Mouse (Mus musculus): ENCODE results near the gene Vsx1. TPM values are rescaled to one million over a fixed set of nuclear protein-coding genes. Genes with fewer than 3 reads are reported as not detected.

The Vsx1 gene
- polyA plus RNA-seq, 1 experiment: 0.57 TPM

- Histone ChIP-seq H3K9me3 (replicated peaks; ENCODE audit: control insufficient read depth, insufficient read depth, low read length, poor library complexity, severe bottlenecking) (no peaks in the 10 kb centered on the region), H3K27me3 (ENCODE audit: control insufficient read depth, insufficient read depth, low read length, poor library complexity, severe bottlenecking) (no peaks in the 10 kb centered on the region), H3K4me3 (ENCODE audit: low read depth, low read length) (no peak overlapping the region), H3K36me3 (ENCODE audit: control insufficient read depth, insufficient read depth, low read length, poor library complexity, severe bottlenecking) (no peaks in the 10 kb centered on the region), H3K4me1 (ENCODE audit: control insufficient read depth, insufficient read depth, low read length) (peaks cover 2% of the 10 kb centered on the region), H3K9ac (ENCODE audit: low read depth, poor library complexity, severe bottlenecking) (no peak overlapping the region), H3K27ac (ENCODE audit: insufficient read depth, low read length) (no peak overlapping the region)
- no peak for TF ChIP-seq POLR2A (IDR thresholded peaks at IDR 0.05; ENCODE audit: insufficient read depth, low read length)
- no peak for TF ChIP-seq EP300 (IDR thresholded peaks at IDR 0.05; ENCODE audit: insufficient read depth, low read depth, low read length)
- TF ChIP-seq CTCF (IDR thresholded peaks at IDR 0.05; ENCODE audit: low read depth, low read length): no peak
Measured at GRCm38 (mm10) chr2:150665534-150666451, 23.4 kb downstream of the Vsx1 start.

DNA sequence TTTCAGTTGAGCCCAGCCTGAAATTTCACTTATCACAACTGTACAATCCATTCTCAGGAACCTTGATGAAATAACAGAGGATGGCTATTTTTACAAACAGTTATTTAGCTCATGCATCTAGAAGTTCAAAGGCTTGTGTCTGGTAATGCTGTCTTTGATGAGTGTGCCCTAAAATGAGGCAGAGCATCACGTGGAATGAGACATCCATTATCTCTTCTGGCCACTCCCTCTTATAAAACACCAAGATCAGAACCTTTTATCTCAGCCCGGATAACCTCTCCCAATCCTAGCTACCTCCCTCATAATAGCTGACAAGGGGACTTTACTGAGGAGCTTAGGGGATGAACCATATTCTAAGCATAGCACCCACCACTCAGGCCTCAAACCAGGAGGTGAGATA lies 24.2 kb downstream of the Vsx1 start:
- TF ChIP-seq POLR2A (IDR thresholded peaks at IDR 0.05; ENCODE audit: insufficient read depth, low read length) (no peak), CTCF (IDR thresholded peaks at IDR 0.05; ENCODE audit: low read depth, low read length) (no peak), EP300 (IDR thresholded peaks at IDR 0.05; ENCODE audit: insufficient read depth, low read depth, low read length) (no peak)
- H3K27me3 ChIP-seq (ENCODE audit: control insufficient read depth, insufficient read depth, low read length, poor library complexity, severe bottlenecking): no peaks in the 10 kb centered on the region
- no peak overlapping the region for H3K9ac ChIP-seq (ENCODE audit: low read depth, poor library complexity, severe bottlenecking)
- no peaks in the 10 kb centered on the region for H3K36me3 ChIP-seq (ENCODE audit: control insufficient read depth, insufficient read depth, low read length, poor library complexity, severe bottlenecking)
- H3K9me3 ChIP-seq (replicated peaks; ENCODE audit: control insufficient read depth, insufficient read depth, low read length, poor library complexity, severe bottlenecking): no peaks in the 10 kb centered on the region
- no peak overlapping the region for H3K27ac ChIP-seq (ENCODE audit: insufficient read depth, low read length)
- no peak overlapping the region for H3K4me3 ChIP-seq (ENCODE audit: low read depth, low read length)
- H3K4me1 ChIP-seq (ENCODE audit: control insufficient read depth, insufficient read depth, low read length): peaks cover 7% of the 10 kb centered on the region

DNA sequence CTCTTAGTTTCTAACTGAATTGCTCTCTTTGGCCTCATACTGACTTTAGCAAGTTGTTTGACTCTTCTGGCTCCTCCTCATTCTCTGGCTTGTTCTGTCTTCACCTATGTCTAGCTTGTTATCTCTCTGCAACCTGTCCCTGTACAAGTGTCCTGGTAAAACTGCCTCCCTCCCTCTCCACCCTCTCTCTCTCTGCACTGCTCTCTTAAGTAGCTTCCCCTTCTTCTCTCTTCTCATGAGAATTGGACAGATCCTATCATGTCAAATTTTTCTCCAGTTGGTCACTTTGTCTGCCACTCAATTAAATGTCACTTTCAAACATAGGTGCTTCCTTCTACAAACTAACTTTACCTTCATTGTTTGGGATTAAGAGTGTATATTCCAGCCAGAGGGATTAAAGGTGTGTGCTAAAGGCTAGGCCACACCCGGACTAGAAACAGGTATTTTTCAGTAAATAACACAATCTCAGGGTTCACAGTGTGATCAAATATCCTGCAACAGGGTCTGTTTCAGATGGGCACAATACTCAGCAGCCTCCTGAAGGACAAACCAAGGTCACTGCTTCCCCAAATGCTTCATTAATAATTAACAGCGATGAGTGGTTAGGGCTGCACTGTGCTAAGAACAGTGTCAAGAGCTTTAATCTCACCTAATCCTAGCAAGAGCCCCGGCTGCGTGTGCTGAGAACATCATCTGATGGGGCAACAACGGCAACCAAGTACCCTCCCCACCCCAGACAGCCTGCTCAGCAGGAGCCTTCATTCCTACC lies 24.8 kb downstream of the Vsx1 start:
- H3K27ac ChIP-seq (ENCODE audit: insufficient read depth, low read length): no peak overlapping the region
- H3K9ac ChIP-seq (ENCODE audit: low read depth, poor library complexity, severe bottlenecking): no peak overlapping the region
- H3K4me3 ChIP-seq (ENCODE audit: low read depth, low read length): no peak overlapping the region
- H3K9me3 ChIP-seq (replicated peaks; ENCODE audit: control insufficient read depth, insufficient read depth, low read length, poor library complexity, severe bottlenecking): no peaks in the 10 kb centered on the region
- no peaks in the 10 kb centered on the region for H3K36me3 ChIP-seq (ENCODE audit: control insufficient read depth, insufficient read depth, low read length, poor library complexity, severe bottlenecking)
- peaks cover 9% of the 10 kb centered on the region for H3K4me1 ChIP-seq (ENCODE audit: control insufficient read depth, insufficient read depth, low read length)
- H3K27me3 ChIP-seq (ENCODE audit: control insufficient read depth, insufficient read depth, low read length, poor library complexity, severe bottlenecking): no peaks in the 10 kb centered on the region
- no peak for TF ChIP-seq POLR2A (IDR thresholded peaks at IDR 0.05; ENCODE audit: insufficient read depth, low read length)
- no peak for TF ChIP-seq EP300 (IDR thresholded peaks at IDR 0.05; ENCODE audit: insufficient read depth, low read depth, low read length)
- no peak for TF ChIP-seq CTCF (IDR thresholded peaks at IDR 0.05; ENCODE audit: low read depth, low read length)

GRCm38 (mm10) chr2:150663255-150663654 lies 25.9 kb downstream of the Vsx1 start:
- Histone ChIP-seq H3K4me3 (ENCODE audit: low read depth, low read length) (no peak overlapping the region), H3K9me3 (replicated peaks; ENCODE audit: control insufficient read depth, insufficient read depth, low read length, poor library complexity, severe bottlenecking) (peaks cover 3% of the 10 kb centered on the region; the same call in 1 of the 2 replicates), H3K27me3 (ENCODE audit: control insufficient read depth, insufficient read depth, low read length, poor library complexity, severe bottlenecking) (no peaks in the 10 kb centered on the region), H3K36me3 (ENCODE audit: control insufficient read depth, insufficient read depth, low read length, poor library complexity, severe bottlenecking) (no peaks in the 10 kb centered on the region), H3K9ac (ENCODE audit: low read depth, poor library complexity, severe bottlenecking) (no peak overlapping the region), H3K27ac (ENCODE audit: insufficient read depth, low read length) (no peak overlapping the region), H3K4me1 (ENCODE audit: control insufficient read depth, insufficient read depth, low read length) (peaks cover 7% of the 10 kb centered on the region)
- TF ChIP-seq EP300 (IDR thresholded peaks at IDR 0.05; ENCODE audit: insufficient read depth, low read depth, low read length) (no peak), POLR2A (IDR thresholded peaks at IDR 0.05; ENCODE audit: insufficient read depth, low read length) (no peak), CTCF (IDR thresholded peaks at IDR 0.05; ENCODE audit: low read depth, low read length) (no peak)

DNA sequence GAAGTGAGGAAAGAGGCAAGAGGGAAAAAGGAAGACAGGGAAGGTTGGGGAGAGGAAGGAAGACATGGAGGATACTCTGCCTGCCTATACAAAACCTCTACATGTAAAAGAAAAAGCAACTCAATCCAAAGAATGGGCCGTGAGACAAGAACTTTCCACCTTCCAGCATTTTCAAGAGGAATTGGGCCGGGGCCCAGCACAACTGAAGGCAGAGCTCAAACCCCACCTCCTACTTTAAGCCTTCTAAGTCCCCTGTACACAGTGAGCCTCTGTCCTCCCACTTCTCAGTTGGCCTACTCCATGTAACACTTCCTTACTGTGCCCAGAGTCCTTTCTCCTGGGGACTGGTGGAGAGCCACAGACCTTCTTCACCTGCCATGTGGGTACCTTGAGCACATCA lies 27.2 kb downstream of the Vsx1 start:
- Histone ChIP-seq H3K9me3 (replicated peaks; ENCODE audit: control insufficient read depth, insufficient read depth, low read length, poor library complexity, severe bottlenecking) (peaks cover 8% of the 10 kb centered on the region; the same call in 1 of the 2 replicates), H3K27ac (ENCODE audit: insufficient read depth, low read length) (no peak overlapping the region), H3K4me1 (ENCODE audit: control insufficient read depth, insufficient read depth, low read length) (peaks cover 7% of the 10 kb centered on the region), H3K9ac (ENCODE audit: low read depth, poor library complexity, severe bottlenecking) (no peak overlapping the region), H3K4me3 (ENCODE audit: low read depth, low read length) (no peak overlapping the region), H3K27me3 (ENCODE audit: control insufficient read depth, insufficient read depth, low read length, poor library complexity, severe bottlenecking) (no peaks in the 10 kb centered on the region), H3K36me3 (ENCODE audit: control insufficient read depth, insufficient read depth, low read length, poor library complexity, severe bottlenecking) (no peaks in the 10 kb centered on the region)
- TF ChIP-seq POLR2A (IDR thresholded peaks at IDR 0.05; ENCODE audit: insufficient read depth, low read length) (no peak), EP300 (IDR thresholded peaks at IDR 0.05; ENCODE audit: insufficient read depth, low read depth, low read length) (no peak), CTCF (IDR thresholded peaks at IDR 0.05; ENCODE audit: low read depth, low read length) (no peak)

All from ES-Bruce4 (cell line).